Mouse (Mus musculus) heart, embryonic 14.5 days (tissue): Measurements from ENCODE around the gene Ski. TPM values are rescaled to one million over a fixed set of nuclear protein-coding genes. Genes with fewer than 3 reads are reported as not detected.

Experiments
- ATAC-seq: fragments of 200-750 bp; cut with Nextera tagmentation; 2 replicates; pipeline ENCODE4 v1.8.0; 2017; ENCODE audit warnings: low read depth, moderate TSS enrichment; ENCODE audit not compliant: insufficient number of reproducible peaks, insufficient read depth, low FRiP score
- H3K27ac ChIP-seq, 2 experiments: fragments of 200-500 bp in 1 of 2; fragments of 300-500 bp in 1 of 2; sonication (generic) in 1 of 2; replicated peaks in 1 of 2; 2 replicates each; pipeline ENCODE4 v1.5.1; 2012 to 2014; ENCODE audit warnings: low read depth in 2 of 2, low read length in 2 of 2, control low read depth in 1 of 2, mild to moderate bottlenecking in 1 of 2, mixed read lengths in 1 of 2; ENCODE audit not compliant: control insufficient read depth in 1 of 2, insufficient read depth in 1 of 2
- H3K27me3 ChIP-seq: fragments of 300-500 bp; sonication (generic); 2 replicates; pipeline ENCODE4 v1.6.1; 2014; ENCODE audit warnings: mild to moderate bottlenecking, low read length, control low read depth; ENCODE audit not compliant: control insufficient read depth, insufficient read depth
- H3K36me3 ChIP-seq: fragments of 300-500 bp; sonication (generic); 2 replicates; pipeline ENCODE4 v1.6.1; 2014; ENCODE audit warnings: mild to moderate bottlenecking, control low read depth, low read length, mixed read lengths; ENCODE audit not compliant: control insufficient read depth, insufficient read depth
- H3K4me1 ChIP-seq, 2 experiments: fragments of 200-500 bp in 1 of 2; fragments of 300-500 bp in 1 of 2; sonication (generic) in 1 of 2; 2 replicates each; pipeline ENCODE4 v1.6.1; 2012 to 2014; ENCODE audit warnings: low read length in 2 of 2, control low read depth in 1 of 2, mixed read lengths in 1 of 2; ENCODE audit not compliant: control insufficient read depth in 2 of 2, insufficient read depth in 2 of 2
- H3K4me2 ChIP-seq: fragments of 300-500 bp; sonication (generic); 2 replicates; pipeline ENCODE4 v1.6.1; 2014; ENCODE audit warnings: mild to moderate bottlenecking, low read length
- H3K4me3 ChIP-seq, 2 experiments: fragments of 200-500 bp in 1 of 2; fragments of 300-500 bp in 1 of 2; sonication (generic) in 1 of 2; 2 replicates each; pipeline ENCODE4 v1.5.1; 2012 to 2014; ENCODE audit warnings: low read length in 2 of 2, mild to moderate bottlenecking in 2 of 2, control low read depth in 1 of 2, low read depth in 1 of 2, moderate library complexity in 1 of 2; ENCODE audit not compliant: control insufficient read depth in 1 of 2, insufficient read depth in 1 of 2
- H3K9ac ChIP-seq: fragments of 300-500 bp; sonication (generic); 2 replicates; pipeline ENCODE4 v1.6.1; 2014; ENCODE audit warnings: mild to moderate bottlenecking, low read length
- H3K9me3 ChIP-seq: fragments of 300-500 bp; sonication (generic); 2 replicates; pipeline ENCODE4 v1.6.1; 2016; ENCODE audit warnings: low read length, control low read depth; ENCODE audit not compliant: control insufficient read depth
- WGBS: fragments of 180-500 bp; shearing (Covaris S2); extraction: QIAGEN DNeasy Blood & Tissue Kit; methylation state at CpG from one replicate; pipeline ENCODE4 v1.1.7; 2014; 5-methylcytosine and 5-hydroxymethylcytosine counted together
- polyA plus RNA-seq: library from polyadenylated mRNA; unstranded; fragments of >200 nt; fragmentation: Nextera tagmentation; extraction: Ambion mirVana; gene quantifications from 2 replicates; pipeline ENCODE4 v1.2.1, GENCODE M21; 2014

The Ski gene
- polyA plus RNA-seq, 1 experiment from 2014 or later = 16.2 TPM

DNA sequence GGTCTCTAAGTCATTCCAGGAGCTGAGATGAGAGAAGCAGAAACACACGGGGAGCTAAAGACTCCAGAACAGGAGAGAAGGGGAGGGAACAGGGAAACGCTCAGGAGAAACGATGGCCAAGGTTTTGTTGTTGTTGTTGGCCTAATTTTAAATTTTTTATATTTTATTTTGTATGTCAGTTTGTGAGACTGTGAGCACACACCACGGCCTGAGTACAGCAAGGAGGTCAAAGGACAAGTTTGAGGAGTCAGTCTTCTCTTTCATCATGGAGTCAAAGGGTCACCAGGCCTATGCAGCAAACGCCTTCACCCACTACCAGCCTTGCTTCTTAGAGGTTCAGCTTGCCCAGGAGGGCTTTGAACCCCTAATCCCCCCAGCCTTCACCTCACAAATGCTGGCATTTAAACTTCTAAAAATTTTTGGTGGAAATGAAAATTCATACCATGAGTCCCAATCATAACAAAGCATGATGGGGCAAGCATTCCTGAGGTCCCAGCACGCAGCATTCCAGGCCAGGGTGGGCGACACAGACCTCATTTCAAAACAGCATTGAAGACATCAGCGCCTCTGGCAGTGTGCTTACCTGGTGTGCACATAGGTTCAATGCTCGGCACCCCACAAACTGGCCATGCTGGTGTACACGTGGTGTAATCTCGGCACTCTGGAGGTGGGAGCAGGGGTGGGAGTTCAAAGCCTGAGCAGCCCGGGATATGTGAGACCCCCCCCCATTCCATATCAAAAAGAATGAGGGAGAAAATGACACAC, 82.9 kb downstream of the Ski start:
- WGBS = 84% methylated on average over 12 of the region's 12 CpGs
- ATAC-seq = no peak
- Histone ChIP-seq H3K9me3 (no peaks in the 10 kb centered on the region), H3K27ac (no peak overlapping the region), H3K27me3 (no peaks in the 10 kb centered on the region), H3K36me3 (no peaks in the 10 kb centered on the region), H3K4me3 (no peak overlapping the region), H3K4me1 (peaks cover 48 to 49% of the 10 kb centered on the region in 2 experiments), H3K9ac (no peak overlapping the region), H3K4me2 (no peak overlapping the region)

DNA sequence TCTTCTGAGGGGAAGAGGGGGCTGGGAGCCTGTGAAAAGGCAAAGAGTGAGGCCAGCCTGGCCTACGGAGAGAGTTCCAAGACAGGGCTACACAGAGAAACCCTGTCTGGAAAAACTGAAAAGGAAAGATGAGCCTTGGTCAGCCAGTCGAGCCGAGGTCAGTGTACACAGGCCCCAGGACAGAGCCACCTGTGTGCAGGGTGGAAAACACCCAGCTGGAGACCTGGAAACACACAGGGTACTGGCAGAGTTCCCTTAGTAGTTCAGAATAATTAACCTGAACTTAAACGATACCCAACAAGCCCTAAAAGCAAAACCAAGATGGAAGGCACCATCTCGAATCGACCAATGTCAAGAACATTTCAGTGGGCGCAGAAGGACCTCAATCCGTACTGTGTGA, 83.9 kb downstream of the Ski start:
- H3K27me3 ChIP-seq = no peaks in the 10 kb centered on the region
- ATAC-seq = no peak
- WGBS = 90% methylated on average over 8 of the region's 8 CpGs

DNA sequence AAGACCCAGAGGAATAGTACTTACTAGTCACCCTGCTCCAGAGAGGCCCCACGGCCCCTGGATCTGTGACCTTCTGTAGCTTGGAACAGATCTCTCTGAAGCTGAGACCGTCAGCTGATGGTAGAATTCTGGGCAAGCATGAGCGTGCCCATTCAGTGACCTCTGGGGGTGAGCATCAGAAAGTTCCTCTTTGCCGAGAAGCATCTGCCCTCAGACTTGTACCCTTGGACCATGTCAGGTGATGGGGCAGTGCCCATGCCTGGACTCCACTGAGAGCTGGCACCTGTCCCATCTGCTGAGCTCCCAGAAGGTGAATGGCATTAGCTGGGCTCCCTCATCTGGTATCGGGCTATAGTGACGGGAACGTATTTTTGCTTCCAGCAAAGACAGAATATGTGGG, 84.5 kb downstream of the Ski start:
- no peak for ATAC-seq
- peaks cover 52% of the 10 kb centered on the region in 2 experiments for H3K4me1 ChIP-seq
- H3K4me3 ChIP-seq = no peak overlapping the region
- H3K27me3 ChIP-seq = no peaks in the 10 kb centered on the region
- no peaks in the 10 kb centered on the region for H3K9me3 ChIP-seq
- no peak overlapping the region for H3K9ac ChIP-seq
- no peaks in the 10 kb centered on the region for H3K36me3 ChIP-seq
- no peak overlapping the region for H3K27ac ChIP-seq
- WGBS = 79% methylated on average over 7 of the region's 7 CpGs
- no peak overlapping the region for H3K4me2 ChIP-seq

More for the DNA sequence above, 83.9 kb downstream of the Ski start:
- no peaks in the 10 kb centered on the region for H3K36me3 ChIP-seq
- no peak overlapping the region for H3K4me2 ChIP-seq
- no peak overlapping the region for H3K4me3 ChIP-seq
- peaks cover 48 to 50% of the 10 kb centered on the region in 2 experiments for H3K4me1 ChIP-seq
- H3K9ac ChIP-seq = no peak overlapping the region
- no peak overlapping the region for H3K27ac ChIP-seq
- no peaks in the 10 kb centered on the region for H3K9me3 ChIP-seq

DNA sequence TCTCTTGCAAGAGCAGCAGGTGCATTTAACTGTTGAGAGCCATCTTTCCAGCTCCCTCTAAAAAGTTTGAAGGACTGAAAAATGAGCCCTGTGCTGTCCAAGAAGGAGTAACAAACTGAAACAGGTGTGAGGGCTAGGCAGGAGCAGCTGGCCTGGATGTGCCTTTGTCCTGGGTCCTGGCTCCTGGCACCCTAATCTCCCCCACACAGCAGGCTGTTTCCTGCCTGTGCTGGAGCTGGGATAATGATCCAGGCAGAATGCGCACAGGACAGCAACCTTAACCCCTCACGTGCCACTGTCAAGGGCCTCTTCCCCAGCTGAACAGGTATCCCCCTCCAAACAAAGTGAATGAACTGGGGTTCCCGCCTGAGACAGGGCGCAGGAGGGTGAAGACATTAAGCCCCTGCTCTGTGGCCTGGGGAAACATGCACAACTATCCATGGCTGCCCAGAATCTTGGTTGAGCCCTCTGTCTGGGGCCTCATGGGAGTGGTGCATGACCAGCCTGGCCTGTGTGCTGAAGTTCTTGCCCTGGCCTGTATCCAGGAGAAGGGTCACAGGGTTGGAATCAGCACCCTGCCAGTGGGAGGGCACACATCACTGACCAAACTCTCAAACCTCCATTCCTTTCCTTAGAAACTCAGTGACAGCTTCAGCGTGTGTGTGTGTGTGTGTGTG, 86.3 kb downstream of the Ski start:
- Histone ChIP-seq H3K9me3 (no peaks in the 10 kb centered on the region), H3K27ac (peak overlapping the region; percentile 18 to 70; a peak in 2 of 4 replicates), H3K27me3 (no peaks in the 10 kb centered on the region), H3K4me1 (peaks cover 57 to 66% of the 10 kb centered on the region in 2 experiments), H3K9ac (no peak overlapping the region), H3K4me3 (no peak overlapping the region), H3K4me2 (no peak overlapping the region), H3K36me3 (no peaks in the 10 kb centered on the region)
- WGBS = 56% methylated on average over 5 of the region's 5 CpGs
- no peak for ATAC-seq

DNA sequence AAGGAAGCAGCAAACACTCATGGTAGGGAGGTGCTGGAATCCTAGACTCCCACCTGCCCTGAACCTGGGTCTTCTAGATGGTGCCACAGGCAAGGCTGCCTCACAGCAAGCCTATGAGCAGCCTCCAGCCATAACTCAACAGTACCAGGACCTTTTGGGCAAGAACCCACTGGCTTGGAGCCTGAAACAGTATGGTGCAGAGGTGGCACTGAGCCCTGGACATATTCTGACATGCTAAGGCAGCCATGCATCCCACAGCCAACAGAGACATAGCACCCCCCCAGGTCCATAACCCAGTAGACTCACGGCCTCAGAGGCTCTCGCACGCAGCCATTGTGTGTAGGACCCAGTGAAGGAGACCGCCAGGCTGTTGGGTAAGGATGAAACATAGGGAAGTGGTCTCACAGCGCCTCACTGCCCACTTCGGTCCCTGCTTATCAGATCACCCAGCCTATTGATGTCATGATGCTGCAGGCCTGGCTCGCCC, 87.7 kb downstream of the Ski start:
- H3K36me3 ChIP-seq = no peaks in the 10 kb centered on the region
- no peak overlapping the region for H3K9ac ChIP-seq
- no peak overlapping the region for H3K4me2 ChIP-seq
- no peaks in the 10 kb centered on the region for H3K27me3 ChIP-seq
- peak overlapping the region; percentile 86 to 87 for H3K27ac ChIP-seq
- no peak overlapping the region for H3K4me3 ChIP-seq
- no peak for ATAC-seq
- WGBS = 87% methylated on average over 7 of the region's 7 CpGs
- peaks cover 59 to 66% of the 10 kb centered on the region in 2 experiments for H3K4me1 ChIP-seq
- no peaks in the 10 kb centered on the region for H3K9me3 ChIP-seq

DNA sequence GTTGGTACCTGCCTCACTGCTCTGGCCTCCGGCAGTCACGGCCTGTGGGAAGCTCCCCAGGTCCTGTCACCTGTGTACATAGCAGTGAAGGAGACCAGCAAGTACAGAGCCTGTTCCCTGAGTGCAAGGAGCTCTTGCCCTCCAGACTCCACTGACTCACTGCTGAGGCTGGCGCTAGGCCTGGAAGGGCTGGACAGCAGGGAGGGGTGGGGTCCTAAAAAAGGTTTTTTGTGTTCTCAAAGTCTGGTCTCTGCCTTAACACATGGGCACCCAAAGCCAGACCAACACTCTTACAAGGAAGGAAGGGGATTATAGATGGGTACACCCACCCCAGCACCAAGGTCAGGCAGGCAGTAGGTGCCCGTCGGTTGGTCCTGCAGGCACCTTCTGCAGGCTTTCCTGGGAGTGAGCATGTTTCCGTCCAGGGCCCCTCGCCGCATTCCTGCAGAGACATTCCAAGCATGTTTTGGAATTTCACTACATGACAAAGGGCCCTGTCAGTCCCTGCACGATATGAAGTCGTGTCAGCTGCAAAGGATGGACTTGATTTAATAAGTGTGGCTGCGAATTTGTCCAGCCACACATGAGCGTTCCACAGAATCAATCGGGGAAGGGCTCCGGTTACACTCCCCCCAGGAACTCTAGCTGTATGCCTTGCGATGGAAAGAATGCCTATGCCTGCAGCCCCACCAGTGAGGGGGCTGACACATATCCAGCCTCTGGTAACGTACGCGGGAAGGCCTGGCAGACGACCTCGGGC, 88.6 kb downstream of the Ski start:
- no peaks in the 10 kb centered on the region for H3K27me3 ChIP-seq
- no peaks in the 10 kb centered on the region for H3K36me3 ChIP-seq
- WGBS = 13% methylated on average over 20 of the region's 20 CpGs
- no peaks in the 10 kb centered on the region for H3K9me3 ChIP-seq
- H3K27ac ChIP-seq = peak overlapping the region; percentile 86 to 87
- peak overlapping the region; percentile 32 for H3K9ac ChIP-seq
- H3K4me3 ChIP-seq = no peak overlapping the region
- ATAC-seq = peak; percentile 26; the same call in 1 of the 2 replicates
- H3K4me2 ChIP-seq = peak overlapping the region; percentile 26
- H3K4me1 ChIP-seq = peaks cover 67 to 75% of the 10 kb centered on the region in 2 experiments

DNA sequence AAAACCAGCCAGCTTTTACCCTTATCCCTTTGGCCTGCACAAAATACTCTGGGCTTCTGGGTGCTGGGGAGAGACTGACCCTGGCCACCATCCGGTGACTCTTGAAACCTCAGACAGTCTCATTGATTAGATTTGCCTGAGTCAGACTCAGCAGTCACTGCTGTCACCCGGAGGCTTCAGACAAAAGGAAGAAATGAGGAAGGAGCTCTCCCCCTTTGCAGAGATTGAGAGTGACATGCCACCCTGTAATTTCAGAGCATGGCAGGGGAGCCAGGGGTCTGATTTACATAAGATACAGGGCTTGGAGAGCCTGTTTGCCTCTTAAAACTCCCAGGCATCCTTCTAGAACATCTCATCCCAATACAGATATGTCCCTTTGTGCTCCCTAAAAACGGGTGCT, 89.2 kb downstream of the Ski start:
- no peaks in the 10 kb centered on the region for H3K36me3 ChIP-seq
- H3K4me3 ChIP-seq = no peak overlapping the region
- H3K9me3 ChIP-seq = no peaks in the 10 kb centered on the region
- H3K4me1 ChIP-seq = peaks cover 68 to 78% of the 10 kb centered on the region in 2 experiments
- peak overlapping the region; percentile 86 to 87 for H3K27ac ChIP-seq
- WGBS = 23% methylated on average over 3 of the region's 3 CpGs
- no peak for ATAC-seq
- peak overlapping the region; percentile 32 for H3K9ac ChIP-seq
- H3K27me3 ChIP-seq = no peaks in the 10 kb centered on the region
- no peak overlapping the region for H3K4me2 ChIP-seq
